Mouse (Mus musculus): ENCODE results near the gene Btnl10. TPM values are rescaled to one million over a fixed set of nuclear protein-coding genes. Genes with fewer than 3 reads are reported as not detected.

Btnl10 gene
- not detected for polyA plus RNA-seq (2017; shearing (Covaris generic))

GRCm38 (mm10) chr11:58917745-58918366 is at the start of gene Btnl10:
Btnl10 (plus strand) TSS chr11:58917908.

DNA sequence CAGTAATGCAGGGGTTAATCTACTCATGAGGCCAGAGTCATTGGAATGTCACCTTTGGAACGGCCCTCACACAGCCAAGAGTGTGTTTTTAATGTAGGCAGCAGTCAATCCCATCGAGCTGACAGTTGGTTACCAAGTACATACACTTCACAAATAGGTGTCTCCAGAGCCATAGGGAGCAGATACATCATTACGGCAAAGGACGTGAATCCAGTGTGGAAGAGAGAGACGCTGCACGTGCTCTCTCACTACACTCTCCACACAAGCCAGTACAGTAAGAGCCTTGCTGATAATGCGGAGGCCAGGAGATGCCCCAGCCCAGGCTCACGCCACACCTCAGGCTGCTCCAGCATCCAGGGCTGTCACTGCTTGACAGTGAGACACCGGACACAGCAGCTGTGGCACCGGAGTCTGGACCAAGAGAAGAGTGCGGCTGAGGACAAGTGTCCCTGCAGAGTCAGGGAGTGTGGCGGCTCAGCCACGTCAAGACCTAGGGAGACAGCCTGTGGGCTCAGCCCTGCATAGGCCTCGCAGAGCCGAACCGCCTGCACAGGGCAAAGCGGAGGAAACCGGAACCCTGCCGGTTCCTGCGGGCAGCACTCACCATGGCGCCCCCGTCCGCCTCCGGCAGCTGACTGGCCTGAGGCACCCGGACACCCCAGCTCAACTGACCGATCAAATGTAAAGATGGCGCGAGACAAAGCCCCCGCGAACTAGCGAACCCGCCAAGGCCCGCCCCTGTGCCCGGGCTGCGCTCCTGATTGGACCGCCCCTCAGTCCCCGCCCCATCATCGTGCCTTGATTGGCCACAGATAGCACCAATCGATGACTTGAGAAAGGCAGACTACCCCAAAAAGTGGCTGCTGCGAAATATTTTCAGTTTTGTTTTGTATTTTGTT is 13.9 kb upstream of the Btnl10 start, which contains the start of gene Zfp39:
Gene Zfp39 (minus strand): TSS at position 715 of the 899 bp plus-strand sequence.

DNA sequence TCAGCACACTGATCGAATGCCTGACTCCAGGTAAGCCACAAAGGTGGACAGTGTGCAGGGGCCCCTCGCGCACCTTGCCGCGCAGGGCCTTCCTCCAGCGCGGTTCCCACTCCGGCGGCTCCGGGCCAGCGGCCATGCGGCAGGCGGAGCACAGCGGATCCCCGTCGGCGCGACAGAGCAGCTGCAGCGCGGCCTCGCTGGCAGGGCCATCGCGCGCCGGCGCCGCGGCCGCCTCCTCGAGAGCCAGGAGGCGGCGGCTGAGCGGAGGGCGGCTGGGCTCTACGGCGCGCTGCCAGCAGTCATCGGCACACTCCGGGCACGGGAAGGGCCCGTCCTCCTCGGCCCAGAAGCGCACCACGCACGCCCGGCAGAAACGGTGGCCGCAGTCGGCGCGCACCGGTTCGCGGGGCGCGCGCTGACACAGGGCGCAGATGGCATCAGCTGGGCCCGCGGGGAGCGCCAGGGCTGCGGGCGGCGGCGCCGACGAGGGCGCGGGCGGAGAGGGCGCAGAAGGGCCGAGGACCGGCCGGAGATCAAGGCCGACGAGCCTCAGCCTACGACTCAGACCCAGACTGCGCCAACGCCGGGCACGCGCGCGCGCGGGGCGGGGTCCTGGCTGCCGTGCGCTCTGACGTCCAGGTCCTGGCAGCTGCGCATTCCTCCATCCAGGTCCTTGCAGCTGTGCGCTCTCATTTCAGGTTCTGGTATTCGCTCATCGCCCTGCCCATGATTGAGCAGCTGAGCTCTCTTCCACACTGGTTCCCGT is 20.8 kb downstream of the Btnl10 start, which contains the start of gene Rnf187:
Gene Rnf187 (minus strand): TSS at position 595 of the 766 bp plus-strand sequence.

DNA sequence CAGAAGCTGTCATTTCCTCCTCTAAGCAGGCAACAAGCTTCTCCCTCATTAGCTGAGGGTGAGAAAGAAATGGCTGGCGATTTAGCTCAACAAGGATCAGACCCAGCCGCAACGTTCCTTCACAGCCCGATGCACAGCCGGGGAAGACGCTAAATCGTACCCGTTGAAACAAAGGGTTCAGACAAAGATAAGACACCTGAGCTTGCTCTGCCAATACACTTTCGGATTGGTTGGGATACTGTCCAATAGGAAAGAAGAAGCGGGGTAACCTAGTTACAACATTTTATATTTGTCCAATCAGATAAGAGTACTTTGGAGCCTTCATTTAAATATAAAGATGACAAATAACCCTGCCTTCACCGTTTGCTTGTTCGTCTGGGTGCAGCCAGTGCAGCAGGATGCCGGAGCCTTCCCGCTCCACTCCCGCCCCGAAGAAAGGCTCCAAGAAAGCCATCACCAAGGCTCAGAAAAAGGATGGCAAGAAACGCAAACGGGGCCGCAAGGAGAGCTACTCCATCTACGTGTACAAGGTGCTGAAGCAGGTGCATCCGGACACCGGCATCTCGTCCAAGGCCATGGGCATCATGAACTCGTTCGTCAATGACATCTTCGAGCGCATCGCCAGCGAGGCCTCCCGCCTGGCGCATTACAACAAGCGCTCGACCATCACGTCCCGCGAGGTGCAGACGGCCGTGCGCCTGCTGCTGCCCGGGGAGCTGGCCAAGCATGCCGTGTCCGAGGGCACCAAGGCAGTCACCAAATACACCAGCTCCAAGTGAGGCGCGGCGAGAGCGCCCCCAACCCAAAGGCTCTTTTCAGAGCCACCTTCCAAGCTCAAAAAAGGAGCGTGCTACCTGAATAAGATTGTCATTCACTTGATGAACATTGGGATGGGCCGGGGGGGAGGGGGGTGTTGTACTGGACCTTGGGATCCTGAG is 31.1 kb downstream of the Btnl10 start, which contains the start of gene Hist3h2ba:
Gene Hist3h2ba (plus strand): TSS at position 379 of the 938 bp plus-strand sequence.

DNA sequence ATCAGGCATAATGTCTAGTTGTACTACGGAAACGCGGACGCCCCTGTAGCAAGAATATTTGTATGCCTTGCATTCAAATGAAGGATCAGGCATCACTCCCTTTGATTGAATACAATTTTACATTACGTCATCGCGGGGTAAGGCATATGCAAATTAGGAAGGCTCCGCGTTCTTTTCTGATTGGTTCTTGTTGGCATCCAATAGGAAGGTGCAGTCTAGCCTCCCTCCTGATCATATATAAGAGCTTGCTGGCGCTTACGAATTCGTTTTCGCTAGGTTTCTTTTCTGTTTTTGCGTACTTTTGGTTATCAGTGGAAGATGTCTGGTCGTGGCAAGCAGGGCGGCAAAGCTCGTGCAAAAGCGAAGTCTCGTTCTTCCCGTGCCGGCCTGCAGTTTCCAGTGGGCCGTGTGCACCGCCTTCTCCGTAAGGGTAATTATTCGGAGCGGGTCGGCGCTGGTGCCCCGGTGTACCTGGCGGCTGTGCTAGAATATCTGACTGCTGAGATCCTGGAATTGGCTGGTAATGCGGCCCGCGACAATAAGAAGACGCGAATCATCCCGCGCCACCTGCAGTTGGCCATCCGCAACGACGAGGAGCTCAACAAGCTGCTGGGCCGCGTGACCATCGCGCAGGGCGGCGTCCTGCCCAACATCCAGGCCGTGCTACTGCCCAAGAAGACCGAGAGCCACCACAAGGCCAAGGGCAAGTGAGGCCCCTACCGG is 36.9 kb downstream of the Btnl10 start, which contains the start of the genes Hist3h2a and Trim17:
Gene Hist3h2a (plus strand): TSS at position 266 of the 723 bp plus-strand sequence.
Gene Trim17 (plus strand): TSS at position 266 of the 723 bp plus-strand sequence.

Other genes starting within 250 kb of the Btnl10 start
- gene Olfr320, start 236.8 kb upstream of the Btnl10 start, polyA plus RNA-seq (2017; shearing (Covaris generic)), result not detected
- not detected for gene Olfr319, start 218.7 kb upstream of the Btnl10 start, polyA plus RNA-seq (2017; shearing (Covaris generic))
- gene Olfr318, start 193.9 kb upstream of the Btnl10 start, polyA plus RNA-seq (2017; shearing (Covaris generic)), result not detected
- gene Olfr317, start 178.7 kb upstream of the Btnl10 start, polyA plus RNA-seq (2017; shearing (Covaris generic)), result not detected
- not detected for gene Olfr316, start 165.2 kb upstream of the Btnl10 start, polyA plus RNA-seq (2017; shearing (Covaris generic))
- gene Olfr315, start 144.7 kb upstream of the Btnl10 start, polyA plus RNA-seq (2017; shearing (Covaris generic)), result not detected
- gene Olfr314, start 135.0 kb upstream of the Btnl10 start, polyA plus RNA-seq (2017; shearing (Covaris generic)), result not detected
- not detected for gene Fam183b, start 115.9 kb upstream of the Btnl10 start, polyA plus RNA-seq (2017; shearing (Covaris generic))
- gene Olfr313, start 102.9 kb upstream of the Btnl10 start, polyA plus RNA-seq (2017; shearing (Covaris generic)), result not detected
- 0.12 TPM for gene Olfr312, start 88.7 kb upstream of the Btnl10 start, polyA plus RNA-seq (2017; shearing (Covaris generic))
- not detected for gene Olfr311, start 78.7 kb upstream of the Btnl10 start, polyA plus RNA-seq (2017; shearing (Covaris generic))
- gene Gm12258, start 70.8 kb upstream of the Btnl10 start, polyA plus RNA-seq (2017; shearing (Covaris generic)), result 1.7 TPM
- 3.0 TPM for gene 2810021J22Rik, start 50.7 kb upstream of the Btnl10 start, polyA plus RNA-seq (2017; shearing (Covaris generic))
- 3.0 TPM for gene Zfp39, start 13.7 kb upstream of the Btnl10 start, polyA plus RNA-seq (2017; shearing (Covaris generic))
- 199 TPM for gene Rnf187, start 21.0 kb downstream of the Btnl10 start, polyA plus RNA-seq (2017; shearing (Covaris generic))
- gene Hist3h2ba, start 31.0 kb downstream of the Btnl10 start, polyA plus RNA-seq (2017; shearing (Covaris generic)), result 13.5 TPM
- gene Hist3h2a, start 36.8 kb downstream of the Btnl10 start, polyA plus RNA-seq (2017; shearing (Covaris generic)), result 23.4 TPM
- 0.30 TPM for gene Trim17, start 36.8 kb downstream of the Btnl10 start, polyA plus RNA-seq (2017; shearing (Covaris generic))
- 35.4 TPM for gene Trim11, start 60.2 kb downstream of the Btnl10 start, polyA plus RNA-seq (2017; shearing (Covaris generic))
- gene Obscn, start 218.5 kb downstream of the Btnl10 start, polyA plus RNA-seq (2017; shearing (Covaris generic)), result not detected
- 16.7 TPM for gene Iba57, start 245.8 kb downstream of the Btnl10 start, polyA plus RNA-seq (2017; shearing (Covaris generic))

All from effector memory CD4-positive, alpha-beta T cell, adult 5 months (primary cell).